Mouse (Mus musculus): ENCODE results near the gene 1500009C09Rik. TPM values are rescaled to one million over a fixed set of nuclear protein-coding genes. Genes with fewer than 3 reads are reported as not detected.
"Not testable (repeated sequence)": the region's sequence is repeated elsewhere in the genome, so short reads cannot be mapped to it uniquely, and the experiment has no call there.

Gene 1500009C09Rik
- polyA plus RNA-seq, 1 experiment from 2014 or later, result 0.35 TPM

DNA sequence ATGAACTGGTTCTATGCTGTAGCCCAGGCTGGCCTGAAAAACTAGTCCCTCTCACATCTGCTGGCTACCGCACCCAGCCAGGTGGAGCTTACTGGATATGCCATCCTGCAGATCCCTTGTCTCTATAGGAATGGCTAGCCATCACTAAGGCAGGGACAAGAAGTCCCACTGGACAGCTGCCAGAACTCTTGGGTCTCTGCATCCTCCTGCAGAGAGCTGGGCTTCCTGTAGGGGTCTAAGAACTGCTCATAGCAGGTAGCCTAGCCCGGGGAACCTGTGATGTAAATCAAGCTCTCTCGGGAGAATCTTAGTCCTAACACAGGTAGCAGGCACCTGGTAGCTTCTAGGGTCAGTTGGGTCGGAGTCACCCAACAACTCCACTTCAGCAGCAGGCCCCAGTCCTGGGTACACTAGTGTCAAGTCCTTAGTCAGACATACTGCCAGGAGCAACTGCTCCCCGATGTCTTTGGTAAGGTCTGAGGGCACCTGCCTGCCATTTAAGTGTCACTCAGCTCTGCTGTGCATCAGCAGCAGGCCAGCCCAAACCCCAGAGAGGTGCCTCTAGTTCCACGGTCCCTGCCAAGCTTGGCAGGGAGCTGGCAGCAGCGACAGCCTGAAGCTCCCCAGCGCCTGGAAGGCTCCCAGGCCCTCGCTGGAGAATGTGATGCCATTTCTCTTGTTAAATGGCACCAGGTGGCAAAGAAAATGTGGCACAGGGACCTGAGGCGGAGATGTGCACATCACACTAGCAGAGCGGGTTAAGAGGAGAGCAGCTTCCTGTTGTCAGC, 20.4 kb upstream of the 1500009C09Rik start:
- no peaks in the 10 kb centered on the region for H3K36me3 ChIP-seq (replicated peaks; ENCODE audit: control insufficient read depth, insufficient read depth, low read depth, low read length)
- H3K27ac ChIP-seq (replicated peaks; ENCODE audit: low read depth, low read length), result no peak overlapping the region
- no peak for ATAC-seq (replicated peaks; ENCODE audit: insufficient number of reproducible peaks, low FRiP score, low TSS enrichment, low read depth)
- H3K9ac ChIP-seq (replicated peaks; ENCODE audit: low read length), result no peak overlapping the region
- H3K4me3 ChIP-seq (ENCODE audit: low read depth, low read length), result no peak overlapping the region
- H3K9me3 ChIP-seq (replicated peaks; ENCODE audit: control insufficient read depth, low read length), result no peaks in the 10 kb centered on the region
- H3K4me1 ChIP-seq (ENCODE audit: control insufficient read depth, insufficient read depth, low read length), result no peaks in the 10 kb centered on the region; the same call in 1 of the 2 replicates
- 66% methylated on average over 11 of the region's 11 CpGs for WGBS
- no peak overlapping the region for H3K4me2 ChIP-seq (ENCODE audit: low read depth, low read length)
- no peak for DNase-seq (ENCODE audit: low spot score)
- H3K27me3 ChIP-seq (ENCODE audit: control insufficient read depth, insufficient read depth, low read length), result no peaks in the 10 kb centered on the region

GRCm38 (mm10) chr15:82232651-82233050, 19.5 kb upstream of the 1500009C09Rik start:
- no peak overlapping the region for H3K27ac ChIP-seq (replicated peaks; ENCODE audit: low read depth, low read length)
- no peaks in the 10 kb centered on the region for H3K36me3 ChIP-seq (replicated peaks; ENCODE audit: control insufficient read depth, insufficient read depth, low read depth, low read length)
- DNase-seq (ENCODE audit: low spot score), result no peak
- H3K9ac ChIP-seq (replicated peaks; ENCODE audit: low read length), result no peak overlapping the region
- no peak overlapping the region for H3K4me3 ChIP-seq (ENCODE audit: low read depth, low read length)
- H3K27me3 ChIP-seq (ENCODE audit: control insufficient read depth, insufficient read depth, low read length), result no peaks in the 10 kb centered on the region
- no peak for ATAC-seq (replicated peaks; ENCODE audit: insufficient number of reproducible peaks, low FRiP score, low TSS enrichment, low read depth)
- 70% methylated on average over 4 of the region's 4 CpGs for WGBS
- H3K4me1 ChIP-seq (ENCODE audit: control insufficient read depth, insufficient read depth, low read length), result no peaks in the 10 kb centered on the region; the same call in 1 of the 2 replicates
- no peaks in the 10 kb centered on the region for H3K9me3 ChIP-seq (replicated peaks; ENCODE audit: control insufficient read depth, low read length)
- no peak overlapping the region for H3K4me2 ChIP-seq (ENCODE audit: low read depth, low read length)

- ATAC-seq (replicated peaks; ENCODE audit: insufficient number of reproducible peaks, low FRiP score, low TSS enrichment, low read depth), result no peak
- H3K4me3 ChIP-seq (ENCODE audit: low read depth, low read length), result no peak overlapping the region
- H3K27ac ChIP-seq (replicated peaks; ENCODE audit: low read depth, low read length), result no peak overlapping the region
- peaks cover 5% of the 10 kb centered on the region; the same call in 1 of the 2 replicates for H3K36me3 ChIP-seq (replicated peaks; ENCODE audit: control insufficient read depth, insufficient read depth, low read depth, low read length)
- H3K9ac ChIP-seq (replicated peaks; ENCODE audit: low read length), result no peak overlapping the region
- WGBS, result 71% methylated on average over 10 of the region's 10 CpGs
- DNase-seq (ENCODE audit: low spot score), result no peak
- no peak overlapping the region for H3K4me2 ChIP-seq (ENCODE audit: low read depth, low read length)
- no peaks in the 10 kb centered on the region for H3K4me1 ChIP-seq (ENCODE audit: control insufficient read depth, insufficient read depth, low read length)
- no peaks in the 10 kb centered on the region for H3K9me3 ChIP-seq (replicated peaks; ENCODE audit: control insufficient read depth, low read length)
- H3K27me3 ChIP-seq (ENCODE audit: control insufficient read depth, insufficient read depth, low read length), result no peaks in the 10 kb centered on the region
Measured at GRCm38 (mm10) chr15:82235661-82236060, 16.5 kb upstream of the 1500009C09Rik start.

DNA sequence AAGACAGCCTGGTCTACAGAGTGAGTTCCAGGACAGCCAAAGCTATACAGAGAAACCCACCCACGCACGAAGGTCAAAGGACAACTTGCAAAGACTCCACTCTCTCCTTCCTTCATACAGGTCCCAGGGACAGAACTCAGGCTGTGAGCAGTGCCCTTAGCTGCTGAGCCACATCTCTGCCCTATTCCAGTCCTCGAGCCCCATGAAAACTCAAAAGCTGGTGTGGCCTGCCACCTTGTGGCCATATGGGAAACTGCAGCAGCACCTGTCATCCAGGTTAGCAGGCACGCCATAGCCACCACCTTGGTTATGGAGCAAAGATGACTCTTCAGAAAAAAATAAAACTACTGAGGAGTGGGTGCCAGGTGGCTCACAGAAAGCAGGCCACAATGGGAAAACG, 15.6 kb upstream of the 1500009C09Rik start:
- no peak overlapping the region for H3K27ac ChIP-seq (replicated peaks; ENCODE audit: low read depth, low read length)
- ATAC-seq (replicated peaks; ENCODE audit: insufficient number of reproducible peaks, low FRiP score, low TSS enrichment, low read depth), result peak; percentile 74
- peaks cover 5% of the 10 kb centered on the region; the same call in 1 of the 2 replicates for H3K36me3 ChIP-seq (replicated peaks; ENCODE audit: control insufficient read depth, insufficient read depth, low read depth, low read length)

DNA sequence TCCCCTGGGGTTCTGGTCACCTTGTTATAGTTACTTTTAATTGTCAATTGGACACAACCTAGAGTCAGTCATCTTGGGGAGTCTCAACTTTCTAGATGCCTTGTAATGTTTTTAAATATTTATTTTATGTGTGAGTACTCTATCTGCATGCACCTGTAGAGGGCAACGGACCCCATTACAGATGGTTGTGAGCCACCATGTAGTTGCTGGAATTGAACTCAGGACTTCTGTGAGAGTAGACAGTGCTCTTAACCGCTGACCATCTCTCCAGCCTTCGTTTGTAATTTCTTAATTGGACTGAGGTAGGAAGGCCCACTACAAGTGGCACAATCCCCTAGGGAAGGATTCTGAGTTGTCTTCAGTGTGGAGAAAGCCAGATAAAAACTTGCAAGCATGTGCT, 8.9 kb upstream of the 1500009C09Rik start:
- no peak for ATAC-seq (replicated peaks; ENCODE audit: insufficient number of reproducible peaks, low FRiP score, low TSS enrichment, low read depth)
- Histone ChIP-seq H3K9me3 (replicated peaks; ENCODE audit: control insufficient read depth, low read length) (no peaks in the 10 kb centered on the region), H3K4me2 (ENCODE audit: low read depth, low read length) (peak overlapping the region; percentile 87), H3K27me3 (ENCODE audit: control insufficient read depth, insufficient read depth, low read length) (no peaks in the 10 kb centered on the region), H3K4me3 (ENCODE audit: low read depth, low read length) (peak overlapping the region; percentile 67; the same call in 1 of the 2 replicates), H3K4me1 (ENCODE audit: control insufficient read depth, insufficient read depth, low read length) (no peaks in the 10 kb centered on the region), H3K9ac (replicated peaks; ENCODE audit: low read length) (peak overlapping the region; percentile 77; the same call in 1 of the 2 replicates), H3K27ac (replicated peaks; ENCODE audit: low read depth, low read length) (no peak overlapping the region), H3K36me3 (replicated peaks; ENCODE audit: control insufficient read depth, insufficient read depth, low read depth, low read length) (peaks cover under 1% of the 10 kb centered on the region; the same call in 1 of the 2 replicates)
- no peak for DNase-seq (ENCODE audit: low spot score)
- 83% methylated on average over 3 of the region's 3 CpGs for WGBS

More for the DNA sequence above, 15.6 kb upstream of the 1500009C09Rik start:
- H3K27me3 ChIP-seq (ENCODE audit: control insufficient read depth, insufficient read depth, low read length), result no peaks in the 10 kb centered on the region
- H3K4me1 ChIP-seq (ENCODE audit: control insufficient read depth, insufficient read depth, low read length), result no peaks in the 10 kb centered on the region
- no peaks in the 10 kb centered on the region for H3K9me3 ChIP-seq (replicated peaks; ENCODE audit: control insufficient read depth, low read length)
- H3K9ac ChIP-seq (replicated peaks; ENCODE audit: low read length), result no peak overlapping the region
- H3K4me3 ChIP-seq (ENCODE audit: low read depth, low read length), result no peak overlapping the region
- H3K4me2 ChIP-seq (ENCODE audit: low read depth, low read length), result no peak overlapping the region
- DNase-seq (ENCODE audit: low spot score), result peak; percentile 83
- 14% methylated on average over 5 of the region's 5 CpGs for WGBS

- no peak for DNase-seq (ENCODE audit: low spot score)
- ATAC-seq (replicated peaks; ENCODE audit: insufficient number of reproducible peaks, low FRiP score, low TSS enrichment, low read depth), result no peak
- 9% methylated on average over 12 of the region's 12 CpGs for WGBS
- Histone ChIP-seq H3K9me3 (replicated peaks; ENCODE audit: control insufficient read depth, low read length) (no peaks in the 10 kb centered on the region), H3K4me2 (ENCODE audit: low read depth, low read length) (peak overlapping the region; percentile 87), H3K9ac (replicated peaks; ENCODE audit: low read length) (peak overlapping the region; percentile 77), H3K27ac (replicated peaks; ENCODE audit: low read depth, low read length) (no peak overlapping the region), H3K4me1 (ENCODE audit: control insufficient read depth, insufficient read depth, low read length) (no peaks in the 10 kb centered on the region), H3K27me3 (ENCODE audit: control insufficient read depth, insufficient read depth, low read length) (no peaks in the 10 kb centered on the region), H3K4me3 (ENCODE audit: low read depth, low read length) (peak overlapping the region; percentile 67), H3K36me3 (replicated peaks; ENCODE audit: control insufficient read depth, insufficient read depth, low read depth, low read length) (no peaks in the 10 kb centered on the region)
Measured at GRCm38 (mm10) chr15:82243742-82244114, 8.5 kb upstream of the 1500009C09Rik start.

DNA sequence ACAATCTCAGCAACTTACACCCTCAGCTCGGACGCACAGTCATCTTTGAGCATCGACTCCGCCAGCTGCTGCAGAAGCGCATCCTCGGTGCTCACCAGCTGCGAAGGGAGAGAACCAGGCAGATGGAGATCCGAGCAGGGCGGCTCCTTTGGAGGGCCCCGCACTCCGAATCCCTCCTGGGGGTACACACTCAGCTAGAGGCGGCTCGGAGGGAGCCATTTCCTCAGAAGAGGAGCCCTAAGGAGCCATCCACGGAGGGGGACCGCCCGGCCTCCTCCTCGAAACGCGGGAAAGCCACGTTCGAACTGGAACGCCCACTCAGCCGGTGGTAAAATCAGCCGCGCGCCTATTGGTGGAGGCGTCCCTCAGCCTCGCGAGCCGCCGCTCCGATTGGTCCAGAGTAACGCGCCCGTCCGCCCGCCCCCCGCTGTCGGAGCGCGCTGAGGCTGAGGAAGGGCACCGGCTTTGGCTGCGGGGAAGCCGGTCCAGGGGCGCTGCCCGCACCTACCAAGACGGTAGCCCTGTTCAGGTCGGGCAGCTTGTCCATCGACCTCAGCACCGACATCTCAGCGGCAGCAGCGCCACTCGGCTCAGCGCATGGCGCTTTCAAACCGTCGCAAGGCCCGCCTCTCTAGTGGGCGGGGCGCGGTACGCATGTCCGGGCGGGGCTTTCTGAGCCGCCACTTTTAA, 7.9 kb upstream of the 1500009C09Rik start, which contains the start of gene Cenpm:
Cenpm (minus strand) TSS at position 634 of the 690 bp plus-strand sequence.
- H3K9me3 ChIP-seq (replicated peaks; ENCODE audit: control insufficient read depth, low read length), result no peaks in the 10 kb centered on the region
- H3K4me3 ChIP-seq (ENCODE audit: low read depth, low read length), result peak within 1 kb of the TSS; percentile 67
- no peaks in the 10 kb centered on the region for H3K36me3 ChIP-seq (replicated peaks; ENCODE audit: control insufficient read depth, insufficient read depth, low read depth, low read length)
- peak within 1 kb of the TSS; percentile 77 for H3K9ac ChIP-seq (replicated peaks; ENCODE audit: low read length)
- H3K27me3 ChIP-seq (ENCODE audit: control insufficient read depth, insufficient read depth, low read length), result no peaks in the 10 kb centered on the region
- H3K4me2 ChIP-seq (ENCODE audit: low read depth, low read length), result peak within 1 kb of the TSS; percentile 87
- H3K27ac ChIP-seq (replicated peaks; ENCODE audit: low read depth, low read length), result peak within 1 kb of the TSS; percentile 85
- no peaks in the 10 kb centered on the region for H3K4me1 ChIP-seq (ENCODE audit: control insufficient read depth, insufficient read depth, low read length)
- under 1% methylated on average over 60 of the region's 65 CpGs for WGBS
- DNase-seq (ENCODE audit: low spot score) (peak; percentile 96), ATAC-seq (replicated peaks; ENCODE audit: insufficient number of reproducible peaks, low FRiP score, low TSS enrichment, low read depth) (peak; percentile 96)

GRCm38 (mm10) chr15:82244805-82245161, 7.4 kb upstream of the 1500009C09Rik start:
- H3K4me3 ChIP-seq (ENCODE audit: low read depth, low read length), result peak overlapping the region; percentile 67
- ATAC-seq (replicated peaks; ENCODE audit: insufficient number of reproducible peaks, low FRiP score, low TSS enrichment, low read depth), result peak; percentile 35; the same call in 1 of the 2 replicates
- WGBS, result 21% methylated on average over 9 of the region's 9 CpGs

More at GRCm38 (mm10) chr15:82244805-82245161, 7.4 kb upstream of the 1500009C09Rik start:
- H3K36me3 ChIP-seq (replicated peaks; ENCODE audit: control insufficient read depth, insufficient read depth, low read depth, low read length); H3K27me3 ChIP-seq (ENCODE audit: control insufficient read depth, insufficient read depth, low read length); H3K27ac ChIP-seq (replicated peaks; ENCODE audit: low read depth, low read length); H3K4me1 ChIP-seq (ENCODE audit: control insufficient read depth, insufficient read depth, low read length); H3K9me3 ChIP-seq (replicated peaks; ENCODE audit: control insufficient read depth, low read length); DNase-seq (ENCODE audit: low spot score): not testable (repeated sequence)
- peak overlapping the region; percentile 87 for H3K4me2 ChIP-seq (ENCODE audit: low read depth, low read length)
- peak overlapping the region; percentile 77 for H3K9ac ChIP-seq (replicated peaks; ENCODE audit: low read length)

Measured in embryonic facial prominence, embryonic 11.5 days (tissue).